Mouse (Mus musculus) forebrain, embryonic 12.5 days (tissue): ENCODE measurements around the gene Sort1. TPM values are rescaled to one million over a fixed set of nuclear protein-coding genes. Genes with fewer than 3 reads are reported as not detected.

ENCODE experiments used
- ATAC-seq: fragments of 200-750 bp; cut with Nextera tagmentation; 2 replicates; pipeline ENCODE4 v1.8.0; 2017; ENCODE audit warnings: moderate TSS enrichment; ENCODE audit not compliant: low FRiP score
- H3K27ac ChIP-seq: fragments of 300-500 bp; sonication (generic); 2 replicates; pipeline ENCODE4 v1.5.1; 2016; ENCODE audit warnings: mild to moderate bottlenecking
- H3K27me3 ChIP-seq: fragments of 300-500 bp; sonication (generic); 2 replicates; pipeline ENCODE4 v1.6.1; 2016; ENCODE audit warnings: mild to moderate bottlenecking
- H3K36me3 ChIP-seq: fragments of 300-500 bp; sonication (generic); replicated peaks from 2 replicates; pipeline ENCODE4 v1.6.1; 2016; ENCODE audit warnings: mild to moderate bottlenecking
- H3K4me1 ChIP-seq: fragments of 300-500 bp; sonication (generic); 2 replicates; pipeline ENCODE4 v1.6.1; 2016
- H3K4me2 ChIP-seq: fragments of 300-500 bp; sonication (generic); 2 replicates; pipeline ENCODE4 v1.6.1; 2016; ENCODE audit warnings: mild to moderate bottlenecking, moderate library complexity
- H3K4me3 ChIP-seq: fragments of 300-500 bp; sonication (generic); replicated peaks from 2 replicates; pipeline ENCODE4 v1.5.1; 2016; ENCODE audit warnings: mild to moderate bottlenecking
- H3K9ac ChIP-seq: fragments of 300-500 bp; sonication (generic); 2 replicates; pipeline ENCODE4 v1.6.1; 2016; ENCODE audit warnings: mild to moderate bottlenecking
- H3K9me3 ChIP-seq: fragments of 300-500 bp; sonication (generic); 2 replicates; pipeline ENCODE4 v1.6.1; 2016
- WGBS: fragments of 180-500 bp; shearing (Covaris S2); methylation state at CpG from one replicate; pipeline ENCODE4 v1.1.7; 2016; 5-methylcytosine and 5-hydroxymethylcytosine counted together
- polyA plus RNA-seq: library from polyadenylated mRNA; unstranded; fragments of >200 nt; fragmentation: Nextera tagmentation; extraction: Ambion mirVana; gene quantifications from 2 replicates; pipeline ENCODE4 v1.2.1, GENCODE M21; 2016

Gene Sort1
- polyA plus RNA-seq, 1 experiment from 2014 or later = 30.8 TPM

GRCm38 (mm10) chr3:108285078-108285711 is 1.3 kb downstream of the Sort1 start:
- Histone ChIP-seq H3K4me1 (peaks cover 62% of the 10 kb centered on the region), H3K9ac (peak overlapping the region; percentile 97), H3K27ac (no peak overlapping the region), H3K4me2 (peak overlapping the region; percentile 82), H3K27me3 (no peaks in the 10 kb centered on the region), H3K36me3 (no peaks in the 10 kb centered on the region; the same call in 1 of the 2 replicates), H3K4me3 (peak overlapping the region; percentile 96), H3K9me3 (no peaks in the 10 kb centered on the region)
- ATAC-seq = no peak
- WGBS = 55% methylated on average over 4 of the region's 4 CpGs

- Histone ChIP-seq H3K36me3 (no peaks in the 10 kb centered on the region), H3K9me3 (no peaks in the 10 kb centered on the region), H3K4me3 (no peak overlapping the region), H3K4me2 (no peak overlapping the region; the same call in 1 of the 2 replicates), H3K27ac (no peak overlapping the region), H3K4me1 (peaks cover 73% of the 10 kb centered on the region), H3K9ac (peak overlapping the region; percentile 46; the same call in 1 of the 2 replicates), H3K27me3 (no peaks in the 10 kb centered on the region)
- ATAC-seq = no peak
- WGBS = 60% methylated on average over 14 of the region's 14 CpGs
These were observed 3.0 kb downstream of the Sort1 start for GRCm38 (mm10) chr3:108286671-108287439.

GRCm38 (mm10) chr3:108287811-108288805 is 4.2 kb downstream of the Sort1 start:
- WGBS = 20% methylated on average over 17 of the region's 17 CpGs
- no peaks in the 10 kb centered on the region for H3K27me3 ChIP-seq
- peak overlapping the region; percentile 27 for H3K27ac ChIP-seq
- peak overlapping the region; percentile 30 for H3K4me2 ChIP-seq
- H3K36me3 ChIP-seq = no peaks in the 10 kb centered on the region
- peak overlapping the region; percentile 46 for H3K9ac ChIP-seq
- H3K9me3 ChIP-seq = no peaks in the 10 kb centered on the region
- H3K4me3 ChIP-seq = no peak overlapping the region
- ATAC-seq = no peak
- peaks cover 69% of the 10 kb centered on the region for H3K4me1 ChIP-seq

- Histone ChIP-seq H3K4me2 (no peak overlapping the region), H3K9ac (no peak overlapping the region), H3K27me3 (no peaks in the 10 kb centered on the region), H3K36me3 (no peaks in the 10 kb centered on the region), H3K9me3 (no peaks in the 10 kb centered on the region), H3K4me1 (peaks cover 70% of the 10 kb centered on the region), H3K27ac (no peak overlapping the region), H3K4me3 (no peak overlapping the region)
- ATAC-seq = no peak
- 79% methylated on average over 13 of the region's 13 CpGs for WGBS
These were observed 5.6 kb downstream of the Sort1 start for GRCm38 (mm10) chr3:108289311-108290130.

GRCm38 (mm10) chr3:108291036-108291799 is 7.3 kb downstream of the Sort1 start:
- Histone ChIP-seq H3K9ac (no peak overlapping the region), H3K4me3 (no peak overlapping the region), H3K27ac (no peak overlapping the region), H3K9me3 (no peaks in the 10 kb centered on the region), H3K36me3 (no peaks in the 10 kb centered on the region), H3K4me1 (peaks cover 70% of the 10 kb centered on the region), H3K27me3 (no peaks in the 10 kb centered on the region), H3K4me2 (no peak overlapping the region)
- WGBS = 71% methylated on average over 17 of the region's 17 CpGs
- ATAC-seq = no peak

GRCm38 (mm10) chr3:108294398-108294797 is 10.5 kb downstream of the Sort1 start:
- peaks cover 59% of the 10 kb centered on the region for H3K4me1 ChIP-seq
- no peaks in the 10 kb centered on the region for H3K9me3 ChIP-seq
- 59% methylated on average over 2 of the region's 2 CpGs for WGBS
- no peak overlapping the region for H3K4me2 ChIP-seq
- no peaks in the 10 kb centered on the region for H3K27me3 ChIP-seq
- no peak for ATAC-seq
- H3K4me3 ChIP-seq = no peak overlapping the region
- H3K36me3 ChIP-seq = no peaks in the 10 kb centered on the region
- 0 out of 2 replicates have a peak overlapping the region, but pooled peaks have one; percentile 25 for H3K27ac ChIP-seq
- H3K9ac ChIP-seq = no peak overlapping the region

- no peaks in the 10 kb centered on the region for H3K36me3 ChIP-seq
- H3K27ac ChIP-seq = peak overlapping the region; percentile 81
- peaks cover 57% of the 10 kb centered on the region for H3K4me1 ChIP-seq
- H3K9ac ChIP-seq = 0 out of 2 replicates have a peak overlapping the region, but pooled peaks have one; percentile 27
- no peaks in the 10 kb centered on the region for H3K27me3 ChIP-seq
- H3K9me3 ChIP-seq = no peaks in the 10 kb centered on the region
- H3K4me3 ChIP-seq = 0 out of 2 replicates have a peak overlapping the region, but pooled peaks have one; percentile 0
- ATAC-seq = no peak
- peak overlapping the region; percentile 43 for H3K4me2 ChIP-seq
- WGBS = 32% methylated on average over 14 of the region's 14 CpGs
These were observed 11.7 kb downstream of the Sort1 start for GRCm38 (mm10) chr3:108295379-108296219.

- H3K4me3 ChIP-seq = 0 out of 2 replicates have a peak overlapping the region, but pooled peaks have one; percentile 0
- peaks cover 50% of the 10 kb centered on the region for H3K4me1 ChIP-seq
- H3K9me3 ChIP-seq = no peaks in the 10 kb centered on the region
- no peaks in the 10 kb centered on the region for H3K36me3 ChIP-seq
- WGBS = 19% methylated on average over 14 of the region's 14 CpGs
- H3K27me3 ChIP-seq = no peaks in the 10 kb centered on the region
- H3K9ac ChIP-seq = 0 out of 2 replicates have a peak overlapping the region, but pooled peaks have one; percentile 27
- peak overlapping the region; percentile 43 for H3K4me2 ChIP-seq
- peak; percentile 78 for ATAC-seq
- H3K27ac ChIP-seq = peak overlapping the region; percentile 81
These were observed 12.6 kb downstream of the Sort1 start for GRCm38 (mm10) chr3:108296220-108297049.

- Histone ChIP-seq H3K4me2 (no peak overlapping the region), H3K9ac (no peak overlapping the region), H3K36me3 (no peaks in the 10 kb centered on the region), H3K4me1 (peaks cover 44% of the 10 kb centered on the region), H3K27ac (peak overlapping the region; percentile 42; the same call in 1 of the 2 replicates), H3K27me3 (no peaks in the 10 kb centered on the region), H3K4me3 (no peak overlapping the region), H3K9me3 (no peaks in the 10 kb centered on the region)
- ATAC-seq = no peak
- 74% methylated on average over 7 of the region's 7 CpGs for WGBS
These were observed 13.2 kb downstream of the Sort1 start for GRCm38 (mm10) chr3:108297050-108297419.
